Mouse (Mus musculus) ovary, adult 18-20 months (tissue): ENCODE data around the gene Bmx.

Source experiments
- DNase-seq: peaks from one replicate; pipeline ENCODE4 v3.0.0; 2022; ENCODE audit warnings: low spot score, mixed read lengths

The Bmx gene

DNA sequence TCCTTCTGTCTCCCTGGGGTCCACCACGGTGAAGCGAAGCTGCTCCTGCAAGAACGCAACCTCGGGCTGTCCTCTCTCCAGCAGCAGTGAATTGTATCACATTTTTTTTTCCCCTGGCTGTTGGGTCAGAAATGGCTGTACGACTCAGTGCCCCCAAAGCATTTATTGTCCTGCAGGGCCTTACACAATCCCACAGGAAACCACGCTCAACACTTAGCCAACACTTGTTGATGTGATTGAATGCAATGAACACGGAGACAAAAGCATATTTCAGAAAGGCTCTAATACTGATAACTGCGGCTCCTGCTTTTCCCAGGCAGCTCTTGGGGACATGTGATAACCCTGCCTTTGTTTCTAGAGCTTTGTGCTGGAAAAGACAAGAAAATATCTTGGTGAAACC is at the start of gene Bmx:
Gene Bmx, minus strand, starts transcription at position 137 of the 400 bp plus-strand sequence.
- no peak for DNase-seq

DNA sequence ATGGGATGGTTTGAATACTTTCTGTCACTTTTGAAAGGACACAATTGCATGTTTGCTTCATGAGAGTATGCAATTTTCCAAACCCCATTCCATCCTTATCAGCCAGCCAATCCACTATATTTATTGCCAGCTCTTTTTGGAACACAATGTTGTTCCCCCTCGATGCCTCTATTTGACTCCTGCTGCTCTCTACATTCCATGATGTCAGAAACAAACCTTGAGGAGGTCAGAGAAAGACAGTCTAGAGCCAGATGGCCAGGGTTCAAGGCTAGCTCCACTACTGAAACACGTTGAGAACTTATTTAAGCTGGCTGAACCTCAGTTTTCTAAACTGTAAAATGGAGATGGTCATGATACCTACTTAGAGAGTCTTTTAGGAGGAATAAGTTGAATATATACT is 48.3 kb upstream of the Bmx start:
- no peak for DNase-seq

DNA sequence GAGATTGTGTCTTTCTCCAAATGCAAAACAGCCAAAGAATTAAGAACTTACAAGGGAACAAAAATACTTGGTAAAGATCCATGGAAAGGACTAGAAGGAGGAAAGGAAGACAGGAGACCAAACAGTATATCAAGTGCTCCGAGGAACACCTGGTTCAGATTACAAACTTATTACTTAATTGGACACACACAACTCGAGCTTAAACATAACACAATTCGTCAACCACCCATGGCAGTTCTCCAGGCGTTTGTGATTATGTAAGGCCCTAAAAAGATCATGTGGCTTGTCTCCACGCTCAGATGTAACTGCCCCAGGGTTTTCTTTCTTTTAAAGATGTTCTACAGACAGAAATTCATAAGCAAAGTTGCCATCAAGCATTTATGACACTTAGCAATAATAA is 33.2 kb upstream of the Bmx start:
- DNase-seq, result no peak

DNA sequence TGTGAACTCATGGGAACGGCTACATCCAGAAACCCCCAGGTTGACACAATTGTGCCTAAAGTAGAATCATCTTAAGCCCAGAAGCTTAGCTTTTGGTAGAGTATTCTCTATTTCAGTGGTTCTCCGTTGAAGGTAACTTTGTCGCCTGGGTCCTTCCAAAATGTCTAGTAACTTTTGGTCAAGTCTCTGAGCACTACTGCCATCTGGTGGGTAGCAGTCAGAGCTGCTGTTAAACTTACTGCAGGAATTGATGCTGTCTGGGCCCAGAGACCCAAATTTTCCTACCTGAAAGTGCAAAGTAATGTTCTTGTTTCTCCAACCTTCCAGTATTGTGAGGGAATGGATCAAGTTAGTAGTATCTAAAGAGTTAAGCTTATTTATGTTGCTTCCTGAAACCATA is 29.1 kb upstream of the Bmx start:
- no peak for DNase-seq

DNA sequence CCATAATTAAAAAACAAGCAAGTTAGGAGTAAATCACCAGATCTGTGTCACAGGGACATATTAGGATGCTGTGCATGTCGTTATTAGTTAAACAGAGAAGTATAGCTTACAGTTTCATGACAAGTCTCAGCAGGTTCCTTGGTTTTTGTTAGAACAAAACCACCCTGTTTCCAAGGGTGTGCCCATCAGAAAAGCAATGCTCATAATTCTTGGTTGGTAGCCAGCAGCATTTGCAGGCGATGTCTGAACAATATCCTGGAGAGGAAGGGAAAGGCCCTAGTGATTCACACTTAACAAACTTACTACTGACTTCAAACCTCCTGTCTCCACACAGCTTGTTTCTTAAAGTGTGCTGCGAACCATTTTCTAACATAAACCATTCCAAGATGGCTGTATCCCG is 25.8 kb upstream of the Bmx start:
- no peak for DNase-seq

DNA sequence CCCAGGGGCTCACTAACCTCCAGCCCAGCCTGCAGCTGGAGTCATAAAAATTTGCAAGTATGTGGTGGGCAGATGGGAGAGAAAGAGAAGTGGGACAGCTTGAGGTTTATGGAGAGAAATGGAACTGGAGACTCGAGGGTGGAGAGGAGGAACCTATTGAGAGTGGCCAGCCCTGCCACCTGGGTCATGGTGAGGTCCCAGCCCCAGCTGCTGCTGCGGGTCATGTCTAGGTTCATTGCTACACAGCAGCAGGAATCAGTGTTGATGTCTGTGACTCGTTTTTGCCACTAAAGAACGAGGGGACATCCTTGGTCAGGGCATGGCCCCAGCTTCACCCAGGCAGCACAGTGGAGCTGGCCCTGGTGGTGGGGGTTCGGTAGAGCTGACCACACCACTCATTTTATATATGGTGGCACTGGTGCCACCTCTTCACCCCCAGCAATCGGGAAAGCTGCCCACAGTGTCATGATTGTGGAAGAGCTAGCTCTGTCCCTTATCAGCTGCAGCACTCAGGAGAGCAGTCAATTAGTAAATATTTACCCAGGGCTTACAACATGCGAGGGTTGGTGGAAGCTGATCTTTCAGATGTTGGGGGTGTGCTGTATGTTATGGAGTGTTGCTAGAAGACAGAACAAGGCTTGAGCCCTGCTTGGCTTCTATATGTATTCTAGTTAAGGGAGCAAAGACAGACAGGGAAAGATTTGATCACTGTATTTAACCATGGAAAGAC is 23.1 kb upstream of the Bmx start:
- no peak for DNase-seq

DNA sequence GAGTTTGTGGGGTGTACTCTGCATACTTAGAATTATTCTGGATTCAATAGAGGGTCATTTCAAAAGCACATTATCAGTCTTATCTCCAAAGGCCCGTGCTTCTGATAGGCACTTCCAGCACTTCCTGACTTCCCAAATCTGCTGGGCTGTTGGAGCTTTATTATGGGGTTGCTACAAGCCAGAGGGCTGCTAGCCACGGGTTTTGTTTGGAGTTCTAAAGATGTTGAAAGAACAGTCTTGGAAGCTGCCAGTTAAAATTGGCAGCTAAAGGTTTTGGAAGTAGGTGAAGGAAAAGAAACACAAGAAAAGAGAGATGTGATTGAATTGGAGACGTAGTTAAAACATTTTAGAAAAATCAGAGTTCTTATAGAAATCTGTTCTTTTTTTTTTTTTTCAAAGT is 17.5 kb upstream of the Bmx start:
- no peak for DNase-seq

DNA sequence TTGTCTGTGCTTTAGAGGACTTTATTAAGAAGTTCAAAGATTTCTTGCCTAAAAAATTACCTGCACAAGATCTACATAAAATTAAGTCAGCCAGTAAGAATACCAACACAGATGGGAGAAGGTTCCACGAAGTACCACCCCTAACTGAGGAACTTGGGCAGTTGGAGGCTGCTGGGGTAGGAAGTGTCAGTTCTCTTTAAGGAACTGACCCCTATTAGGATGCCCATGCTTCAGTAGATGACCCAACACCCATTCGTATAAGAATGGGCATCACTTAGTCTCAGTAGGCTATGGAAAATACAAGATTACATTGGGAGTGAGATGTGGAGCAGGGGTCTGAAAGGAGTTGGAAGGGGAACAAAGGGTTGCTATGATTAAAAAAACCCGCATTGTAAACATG is 12.6 kb upstream of the Bmx start:
- no peak for DNase-seq

DNA sequence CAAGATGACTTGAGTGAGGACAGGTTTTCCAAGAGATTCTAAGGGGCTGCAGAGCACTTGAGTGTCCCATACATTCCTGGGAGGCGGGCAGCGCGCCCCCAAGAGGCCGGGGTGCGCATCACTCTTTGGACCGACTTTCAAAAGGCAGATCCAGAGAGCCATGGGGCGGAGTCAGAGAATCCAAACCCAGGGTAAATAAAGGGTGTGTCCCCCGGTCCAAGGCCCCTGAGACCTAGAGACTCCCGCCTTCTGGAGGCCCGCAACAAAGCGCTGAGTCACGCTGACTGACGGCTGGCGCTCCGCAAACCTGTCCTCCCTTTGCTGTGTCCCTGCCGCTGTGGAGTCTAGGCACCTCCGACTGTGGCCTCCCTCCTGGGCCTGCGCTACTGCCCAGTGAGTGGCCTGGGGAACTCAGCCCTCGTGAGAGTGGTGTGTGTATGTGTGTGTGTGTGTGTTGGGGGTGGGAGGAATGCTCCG is 11.3 kb upstream of the Bmx start, which contains the start of gene Pir:
Gene Pir, plus strand, starts transcription at position 87 of the 477 bp plus-strand sequence.
- DNase-seq, result peak; percentile 59

DNA sequence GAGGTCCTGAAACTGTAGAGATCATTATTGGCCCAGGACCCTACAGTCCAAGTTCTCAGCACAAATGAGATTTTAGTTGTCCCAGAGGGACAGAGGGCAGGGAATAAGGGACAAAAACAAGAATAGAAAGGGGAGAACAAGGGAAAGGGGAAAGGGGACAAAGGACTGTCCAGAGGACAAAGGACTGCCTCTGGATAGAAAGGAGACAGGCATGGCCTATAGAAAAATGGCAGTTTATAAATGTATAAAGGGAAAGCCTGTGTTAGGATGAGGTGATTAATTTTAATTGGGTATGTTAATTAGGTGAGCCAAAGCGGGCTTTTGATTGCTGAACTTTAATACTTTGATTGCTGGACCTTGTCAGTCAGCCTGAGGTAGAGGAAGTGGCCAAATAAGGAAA is 6.9 kb upstream of the Bmx start:
- DNase-seq, result no peak

DNA sequence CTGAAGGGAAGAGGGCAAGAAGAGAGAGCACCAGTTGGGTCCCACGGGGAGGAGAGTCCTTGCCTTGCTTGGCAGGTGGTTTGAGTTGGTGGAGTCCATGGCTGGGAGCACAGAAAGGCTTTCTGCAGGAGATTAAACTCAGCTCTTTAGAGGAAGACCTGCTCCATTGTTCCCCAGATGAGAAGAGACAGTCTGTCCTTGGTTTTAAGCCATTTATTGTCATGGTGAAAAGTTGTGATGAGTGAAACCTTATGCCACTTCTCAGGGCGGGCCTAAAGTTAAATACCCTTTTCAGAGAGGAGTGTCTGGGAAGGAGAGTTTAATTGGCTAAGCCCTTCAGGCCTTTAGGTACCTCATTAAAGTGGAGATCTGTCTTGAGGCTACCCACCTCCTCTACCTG is 4.3 kb upstream of the Bmx start:
- DNase-seq, result no peak

DNA sequence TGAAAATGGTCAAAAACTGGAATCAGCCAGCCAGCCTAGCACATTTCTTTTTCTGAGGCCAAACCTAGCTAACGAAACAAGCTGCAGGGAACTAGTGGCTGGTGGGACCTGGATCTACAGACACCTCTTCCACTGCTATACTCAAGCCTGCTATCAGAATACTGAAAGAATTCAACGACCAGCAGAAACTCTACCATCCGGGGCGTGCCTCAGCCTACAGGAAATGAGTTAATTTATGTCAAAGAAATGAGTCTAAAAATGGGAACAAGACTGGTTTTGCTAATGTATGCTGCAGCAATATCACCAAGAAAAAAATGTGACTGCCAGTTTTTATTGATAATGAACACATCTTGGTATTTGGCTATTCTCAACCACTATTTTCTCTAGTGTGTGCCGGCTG is 669 bp upstream of the Bmx start:
- no peak for DNase-seq

DNA sequence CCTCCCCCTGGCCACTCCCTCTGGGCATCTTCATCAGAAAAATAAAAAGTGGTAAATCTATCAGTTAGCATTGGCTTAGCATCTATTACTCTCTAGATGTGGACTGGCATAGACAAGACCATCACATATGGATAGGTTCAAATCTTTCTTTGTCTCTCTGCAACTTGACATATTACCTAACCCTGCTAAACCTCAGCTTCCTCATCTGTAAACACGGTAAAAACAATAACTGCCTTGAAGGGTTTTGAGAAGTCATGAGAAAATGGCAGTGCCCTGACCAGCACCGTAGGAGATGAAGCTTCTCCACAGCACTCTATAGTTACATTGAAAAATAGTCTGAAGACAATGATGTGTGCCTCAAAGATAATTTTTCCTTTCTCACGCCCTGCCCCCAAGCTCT is 1.5 kb downstream of the Bmx start:
- no peak for DNase-seq

DNA sequence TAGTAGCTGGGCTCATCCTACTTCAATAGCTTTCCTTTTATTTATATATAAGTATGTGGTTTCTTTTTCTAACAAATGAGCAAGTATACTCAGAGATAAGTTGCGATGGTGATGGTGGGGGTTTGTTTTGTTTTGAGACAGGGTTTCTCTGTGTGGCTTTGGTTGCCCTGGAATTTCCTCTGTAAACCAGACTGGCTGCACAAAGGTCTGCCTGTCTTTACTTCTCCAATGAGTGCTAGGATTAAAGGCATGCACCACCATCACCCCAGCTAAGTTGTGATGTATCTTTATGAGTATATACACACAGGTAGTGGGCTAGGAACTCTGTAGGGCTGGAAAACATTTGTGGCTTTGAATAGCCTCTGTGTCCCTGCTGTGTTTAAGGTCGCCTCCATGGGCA is 11.3 kb downstream of the Bmx start:
- no peak for DNase-seq

DNA sequence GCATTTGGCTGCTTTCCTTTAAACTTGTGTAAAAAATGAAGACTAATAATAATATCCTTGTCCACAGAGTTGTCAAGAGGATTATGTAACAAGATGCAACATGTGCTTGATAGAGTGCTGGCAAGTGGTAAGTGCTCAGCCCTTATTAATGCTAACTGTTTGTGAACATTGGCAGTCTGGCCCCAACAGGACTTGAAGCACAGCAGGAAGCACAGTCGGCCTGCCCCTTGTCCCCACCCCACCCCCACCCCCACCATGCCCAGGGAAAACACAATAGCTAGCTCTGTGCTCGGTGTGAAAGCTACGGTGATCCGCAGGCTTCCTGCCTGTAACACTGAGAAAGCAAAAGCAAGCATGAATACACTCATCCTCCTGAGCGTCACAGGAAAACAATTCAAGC is 12.3 kb downstream of the Bmx start:
- no peak for DNase-seq

DNA sequence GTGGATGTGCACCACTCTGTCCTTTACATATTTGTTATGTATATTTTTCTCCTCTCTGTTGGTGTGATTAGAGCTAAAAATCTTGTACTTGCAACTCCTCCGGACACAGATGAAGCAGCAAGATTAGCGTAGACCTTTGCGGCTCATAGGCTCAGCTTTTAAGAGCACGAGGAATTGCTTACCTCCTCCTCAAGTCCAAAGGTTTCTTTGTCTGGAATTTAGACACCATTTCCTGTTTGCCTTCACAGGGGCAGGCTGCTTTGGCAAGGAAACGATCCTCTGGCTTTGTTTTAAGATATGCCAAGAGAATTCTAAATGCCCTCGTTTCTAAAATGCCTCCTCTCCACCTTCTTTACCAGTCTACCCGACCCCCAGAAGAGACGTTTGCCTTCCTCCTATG is 24.6 kb downstream of the Bmx start:
- no peak for DNase-seq

DNA sequence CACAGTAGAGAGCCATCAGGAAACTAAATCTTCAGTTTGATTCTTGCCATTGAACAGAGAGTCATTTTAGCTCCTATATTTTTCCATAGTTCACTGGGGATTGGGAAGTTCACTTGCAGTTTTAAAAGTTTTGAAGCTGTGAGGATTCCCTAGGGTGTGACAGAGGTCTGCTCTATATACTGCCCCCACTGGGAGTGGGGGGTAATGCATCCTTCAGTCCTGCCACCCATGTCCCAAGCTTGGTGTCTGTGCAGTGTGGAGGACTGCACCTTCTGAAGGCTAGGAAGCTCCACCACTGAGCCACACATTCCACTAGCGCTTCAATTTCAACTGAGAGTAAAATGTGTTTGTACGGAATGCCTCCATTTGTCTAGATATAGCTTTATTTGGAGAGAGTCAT is 36.0 kb downstream of the Bmx start:
- no peak for DNase-seq

DNA sequence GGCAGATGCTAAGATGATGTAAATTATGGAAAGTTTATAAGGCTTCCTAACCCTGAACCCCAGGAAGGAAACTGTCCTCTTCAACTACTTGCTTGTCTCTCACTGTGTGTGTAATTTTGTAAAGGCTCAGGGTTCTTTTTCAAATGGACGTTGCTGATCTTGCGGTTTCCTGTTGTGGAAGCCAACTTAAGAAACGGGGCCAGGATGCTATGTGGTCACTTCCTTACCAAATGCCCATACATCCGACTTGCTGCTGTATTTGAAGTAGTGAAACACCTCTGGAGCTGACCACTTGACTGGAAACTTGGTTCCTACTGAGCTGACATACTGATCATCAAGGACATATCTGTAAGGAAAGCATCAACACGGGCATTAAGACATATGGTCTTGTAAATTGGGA is 57.4 kb downstream of the Bmx start:
- DNase-seq, result no peak

DNA sequence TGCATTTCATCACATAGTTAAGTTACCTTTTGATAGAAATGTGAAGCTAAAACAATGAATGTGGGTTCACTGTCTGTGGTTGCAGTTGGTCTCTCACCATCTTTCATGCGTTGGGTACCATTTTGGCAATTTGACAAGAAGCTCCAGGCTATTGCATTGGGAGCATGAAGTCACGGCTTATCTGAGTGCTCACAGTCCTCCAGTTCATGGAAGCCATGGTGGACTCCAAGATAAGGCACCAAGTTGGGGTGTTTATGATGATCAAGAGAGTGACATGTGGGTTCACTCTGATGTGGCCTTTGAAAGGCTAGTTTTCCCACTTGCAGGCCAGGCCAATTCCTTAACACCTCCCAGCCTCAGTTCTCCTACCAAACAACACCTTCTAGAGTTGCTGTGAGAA is 60.3 kb downstream of the Bmx start:
- no peak for DNase-seq

DNA sequence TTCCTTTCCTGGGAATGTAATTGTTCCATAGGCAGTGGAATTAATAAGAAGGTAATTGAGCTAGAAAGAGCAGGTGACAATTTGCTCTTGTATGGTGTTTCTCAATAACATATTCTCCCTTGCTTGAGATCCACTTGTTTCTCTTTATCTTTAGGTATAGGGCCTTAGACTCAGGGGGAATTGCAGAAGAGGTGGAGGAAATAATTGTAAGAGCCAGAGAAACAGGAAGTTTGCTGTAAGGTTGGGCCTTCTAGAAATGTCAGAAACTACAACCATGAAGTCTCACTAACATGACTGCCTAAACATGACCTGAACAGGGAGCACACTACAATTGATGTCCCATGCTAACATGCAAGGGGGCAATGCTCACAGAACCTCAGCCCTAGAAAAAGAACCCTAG is 68.1 kb downstream of the Bmx start:
- no peak for DNase-seq

DNA sequence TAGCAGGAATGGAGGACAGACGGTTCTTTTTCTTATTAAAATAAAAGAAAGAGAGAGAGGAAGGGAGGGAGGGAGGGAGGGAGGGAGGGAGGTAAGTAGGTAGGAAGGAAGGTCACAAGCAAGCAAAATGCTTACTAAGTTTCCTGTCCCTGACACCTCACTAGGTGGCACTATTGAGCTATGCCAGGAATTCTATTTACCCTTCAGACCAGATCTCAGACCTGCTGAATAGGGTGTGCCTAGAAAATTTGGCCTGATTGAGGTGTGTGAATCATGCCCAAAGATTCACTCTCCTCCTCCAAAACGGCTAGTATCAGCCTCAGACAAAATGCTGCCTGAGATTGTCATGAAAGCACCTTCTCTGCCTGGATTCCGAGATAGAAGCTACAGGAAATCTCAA is 74.1 kb downstream of the Bmx start:
- DNase-seq, result peak; percentile 3

DNA sequence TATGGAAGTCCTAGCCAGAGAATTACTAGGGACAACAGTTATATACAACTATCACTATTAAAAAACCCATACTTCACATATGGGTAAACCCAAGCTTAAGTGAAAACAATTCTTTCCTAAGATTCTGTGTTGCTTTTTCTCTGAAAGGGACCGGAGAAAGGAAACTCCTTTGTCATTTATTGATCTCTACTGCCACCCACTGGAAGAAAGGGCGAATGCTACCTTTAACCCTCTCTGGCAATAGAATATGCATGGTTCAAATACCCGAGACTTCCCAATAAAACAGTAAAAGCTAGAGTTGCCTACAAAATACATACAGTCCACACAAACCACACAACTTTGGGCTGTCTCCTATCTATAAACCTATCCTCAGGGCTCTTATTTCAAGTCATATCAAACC is 78.2 kb downstream of the Bmx start:
- no peak for DNase-seq

DNA sequence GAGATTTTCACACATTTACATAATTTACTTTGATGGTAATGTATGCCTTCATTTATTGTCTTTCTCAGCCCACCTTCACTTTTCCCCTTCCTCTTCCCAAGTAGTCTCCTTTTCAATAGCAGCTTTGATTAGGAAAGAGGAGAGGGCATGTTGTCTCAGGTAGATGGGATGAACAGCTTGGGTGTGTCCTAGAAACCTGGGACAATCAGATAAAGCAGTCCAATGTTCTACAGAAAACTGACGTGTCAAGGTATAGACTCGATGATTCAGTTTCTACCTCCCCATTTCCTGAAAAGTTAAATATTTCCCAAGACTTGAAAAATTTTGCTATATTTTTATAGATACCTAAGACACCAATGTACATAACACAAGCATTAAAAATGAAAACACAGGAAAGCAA is 79.1 kb downstream of the Bmx start:
- no peak for DNase-seq

DNA sequence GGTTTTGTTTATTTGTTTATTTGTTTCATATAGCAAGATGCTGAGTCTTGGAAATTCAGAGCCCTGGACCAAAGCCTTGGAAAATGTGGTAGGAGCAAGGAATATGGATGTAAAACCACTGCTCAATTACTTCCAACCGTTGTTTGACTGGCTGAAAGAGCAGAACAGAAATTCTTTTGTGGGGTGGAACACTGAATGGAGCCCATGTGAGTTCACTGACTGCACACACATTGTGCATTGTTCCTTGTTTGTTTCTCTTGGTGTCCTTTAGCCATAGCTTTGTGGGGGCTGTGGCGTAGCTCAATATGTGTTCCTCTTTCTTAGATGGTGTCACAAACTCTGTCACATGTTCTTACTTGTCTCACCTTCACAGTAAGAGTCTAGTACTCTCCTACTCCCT is 82.2 kb downstream of the Bmx start:
- DNase-seq, result no peak

DNA sequence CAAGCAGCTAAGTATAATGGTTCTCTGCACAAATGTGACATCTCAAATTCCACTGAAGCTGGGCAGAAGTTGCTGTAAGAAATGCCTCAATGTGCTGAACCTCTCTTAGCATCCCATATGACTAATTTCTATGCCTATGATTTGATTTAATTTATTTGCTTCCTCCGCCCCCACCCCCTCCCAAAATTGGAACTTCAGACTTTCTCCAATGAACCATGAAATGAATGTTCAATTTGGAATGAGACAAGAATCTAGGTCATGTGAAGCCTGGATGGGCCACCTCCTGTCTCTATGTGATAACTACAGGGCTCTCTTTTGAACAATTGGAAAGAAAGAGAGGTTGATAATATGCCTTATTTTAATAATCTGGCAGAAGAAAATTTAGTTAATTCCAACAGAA is 82.7 kb downstream of the Bmx start:
- DNase-seq, result no peak
